Mouse (Mus musculus) mesoderm, embryonic 11.5 days (tissue): ENCODE data around the gene Zfp292.

ENCODE experiments used
- DNase-seq: peaks from one replicate; pipeline ENCODE4 v3.0.0-alpha.2; 2012; ENCODE audit warnings: low read depth, low spot score

Zfp292 gene

GRCm38 (mm10) chr4:34882291-34882769, 430 bp downstream of the Zfp292 start:
- DNase-seq: peak; percentile 72

GRCm38 (mm10) chr4:34881851-34882250, 909 bp downstream of the Zfp292 start:
- no peak for DNase-seq

GRCm38 (mm10) chr4:34880921-34881650, 1.7 kb downstream of the Zfp292 start:
- DNase-seq: no peak

GRCm38 (mm10) chr4:34874234-34874633, 8.5 kb downstream of the Zfp292 start:
- no peak for DNase-seq

GRCm38 (mm10) chr4:34872896-34873495, 9.8 kb downstream of the Zfp292 start:
- no peak for DNase-seq

- DNase-seq: no peak
Measured at GRCm38 (mm10) chr4:34869813-34870212, 12.9 kb downstream of the Zfp292 start.

- DNase-seq: no peak
Measured at GRCm38 (mm10) chr4:34861438-34861837, 21.3 kb downstream of the Zfp292 start.

- no peak for DNase-seq
Measured at GRCm38 (mm10) chr4:34859416-34859815, 23.3 kb downstream of the Zfp292 start.

- DNase-seq: no peak
Measured at GRCm38 (mm10) chr4:34858903-34859302, 23.9 kb downstream of the Zfp292 start.

- no peak for DNase-seq
Measured at GRCm38 (mm10) chr4:34855966-34856365, 26.8 kb downstream of the Zfp292 start.

- no peak for DNase-seq
Measured at GRCm38 (mm10) chr4:34852051-34852450, 30.7 kb downstream of the Zfp292 start.

GRCm38 (mm10) chr4:34850156-34850555, 32.6 kb downstream of the Zfp292 start:
- no peak for DNase-seq

GRCm38 (mm10) chr4:34847679-34848309, 35.0 kb downstream of the Zfp292 start:
- DNase-seq: no peak

GRCm38 (mm10) chr4:34843839-34844238, 38.9 kb downstream of the Zfp292 start:
- DNase-seq: no peak

- DNase-seq: no peak
Measured at GRCm38 (mm10) chr4:34842826-34843225, 39.9 kb downstream of the Zfp292 start.

- no peak for DNase-seq
Measured at GRCm38 (mm10) chr4:34831496-34831895, 51.3 kb downstream of the Zfp292 start.

- DNase-seq: no peak
Measured at GRCm38 (mm10) chr4:34829456-34829855, 53.3 kb downstream of the Zfp292 start.

GRCm38 (mm10) chr4:34823901-34824300, 58.9 kb downstream of the Zfp292 start:
- DNase-seq: no peak

- DNase-seq: no peak
Measured at GRCm38 (mm10) chr4:34819904-34820303, 62.9 kb downstream of the Zfp292 start.

GRCm38 (mm10) chr4:34801166-34802034, 81.4 kb downstream of the Zfp292 start:
- no peak for DNase-seq

GRCm38 (mm10) chr4:34798005-34798404, 84.8 kb downstream of the Zfp292 start:
- DNase-seq: no peak
